Mouse (Mus musculus): ENCODE measurements around the gene Pigp. TPM values are rescaled to one million over a fixed set of nuclear protein-coding genes. Genes with fewer than 3 reads are reported as not detected.

The Pigp gene
- total and polyA plus RNA-seq, 3 experiments = 63.8 to 163 (median 103) TPM

DNA sequence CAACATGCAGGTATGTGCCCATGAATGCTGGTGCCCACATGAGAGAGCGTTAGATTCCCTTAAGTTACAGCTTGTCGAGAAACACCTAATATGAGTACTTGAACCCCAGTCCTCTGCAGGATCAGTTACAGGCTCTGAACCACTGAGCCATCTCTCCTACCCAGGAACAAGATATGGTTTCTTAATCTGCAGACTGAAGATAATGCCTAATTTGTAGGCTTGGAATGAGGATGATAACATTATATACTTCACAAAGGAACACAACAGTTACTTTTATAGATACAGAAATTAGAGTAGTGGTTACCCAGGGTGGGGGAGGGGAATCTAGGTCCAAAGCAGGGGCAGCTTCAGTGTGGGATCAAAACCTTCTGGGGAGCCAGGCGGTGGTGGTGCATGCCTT, 45.6 kb downstream of the Pigp start:
- Histone ChIP-seq H3K36me3 (replicated peaks in 1 of 2; ENCODE audit: control insufficient read depth in 1 of 2, insufficient read depth in 1 of 2, low read length in 1 of 2) (no peaks in the 10 kb centered on the region), H3K4me1 (ENCODE audit: control insufficient read depth in 1 of 2, insufficient read depth in 2 of 2) (peaks cover 5 to 36% of the 10 kb centered on the region in 2 experiments), H3K27ac (ENCODE audit: insufficient read depth, low read depth) (no peak overlapping the region), H3K9me3 (replicated peaks; ENCODE audit: low read length) (peaks cover 4% of the 10 kb centered on the region), H3K9ac (ENCODE audit: insufficient read depth, low read depth) (no peak overlapping the region), H3K4me2 (ENCODE audit: insufficient read depth, low read depth, poor library complexity, severe bottlenecking) (no peak overlapping the region), H3K79me2 (replicated peaks; ENCODE audit: control insufficient read depth, extremely low read depth, insufficient read depth, poor library complexity, severe bottlenecking) (no peaks in the 10 kb centered on the region), H3K27me3 (replicated peaks) (no peaks in the 10 kb centered on the region), H3K4me3 (replicated peaks in 1 of 3; ENCODE audit: low read depth in 2 of 3, low read length in 2 of 3, poor library complexity in 1 of 3) (no peak overlapping the region)
- DNase-seq (ENCODE audit: extremely low read depth) = no peak
- TF ChIP-seq E2F4 (IDR thresholded peaks at IDR 0.05; ENCODE audit: insufficient replicate concordance, low read depth, low read length) (no peak), SMC3 (IDR thresholded peaks at IDR 0.05; ENCODE audit: low read depth, low read length) (no peak), ZC3H11A (IDR thresholded peaks at IDR 0.05; ENCODE audit: low read depth, low read length) (no peak), JUND (conservative IDR thresholded peaks at IDR 0.05; ENCODE audit: low read depth, low read length) (no peak), CHD2 (IDR thresholded peaks at IDR 0.05; ENCODE audit: low read length) (no peak), ZMIZ1 (IDR thresholded peaks at IDR 0.05; ENCODE audit: low read depth, low read length) (no peak), USF2 (conservative IDR thresholded peaks at IDR 0.05; ENCODE audit: low read depth, low read length) (no peak), POLR2A (IDR thresholded peaks at IDR 0.05; ENCODE audit: low read depth, low read length) (no peak), MYC (IDR thresholded peaks at IDR 0.05; ENCODE audit: low read depth, low read length) (no peak), MAZ (IDR thresholded peaks at IDR 0.05; ENCODE audit: low read depth, low read length) (no peak), RCOR1 (conservative IDR thresholded peaks at IDR 0.05; ENCODE audit: low read depth, low read length) (no peak), ZNF384 (IDR thresholded peaks at IDR 0.05; ENCODE audit: low read depth, low read length) (no peak), TCF12 (IDR thresholded peaks at IDR 0.05; ENCODE audit: low read depth, low read length) (no peak), MEF2A (IDR thresholded peaks at IDR 0.05; ENCODE audit: borderline replicate concordance, low read depth, low read length) (no peak), NELFE (IDR thresholded peaks at IDR 0.05; ENCODE audit: low read depth, low read length) (no peak), SIN3A (IDR thresholded peaks at IDR 0.05; ENCODE audit: low read length) (no peak), UBTF (IDR thresholded peaks at IDR 0.05; ENCODE audit: low read depth, low read length) (no peak), POLR2AphosphoS2 (IDR thresholded peaks at IDR 0.05; ENCODE audit: low read depth, low read length) (no peak)
- dilution Hi-C loops (cut with MboI; ENCODE audit: extremely low pct_ligation_motif_present, extremely low pct_unique_long_range_greater_than_20kb, low sequenced_read_pairs) = no loop called here
- in situ Hi-C loops (cut with MboI; ENCODE audit: low pct_ligation_motif_present, low pct_unique_long_range_greater_than_20kb, low sequenced_read_pairs) = no loop called here

DNA sequence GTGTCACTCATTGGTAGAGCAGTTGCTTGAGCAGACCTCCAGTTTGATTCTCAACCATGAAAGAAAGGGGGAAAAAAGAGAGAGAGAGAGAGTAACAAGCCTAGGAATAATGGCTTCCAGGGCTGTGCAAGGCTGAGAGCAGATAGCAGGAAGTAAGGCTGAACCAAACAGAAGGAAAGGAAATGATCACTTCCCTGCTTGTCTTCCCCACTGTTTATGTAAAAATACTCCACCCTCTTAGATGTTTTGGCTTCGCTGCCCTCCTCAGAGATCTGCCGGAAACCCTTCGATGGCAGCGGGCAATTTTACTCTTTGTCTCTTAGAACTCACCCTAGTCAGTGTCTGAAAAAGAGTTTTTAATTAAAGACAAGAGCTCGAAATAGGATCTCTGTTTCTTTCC, 48.0 kb downstream of the Pigp start:
- no peak for TF ChIP-seq CHD1 (IDR thresholded peaks at IDR 0.05; ENCODE audit: low read depth, low read length)
- TF ChIP-seq HCFC1 (IDR thresholded peaks at IDR 0.05; ENCODE audit: low read depth, low read length) = no peak
- TF ChIP-seq MYC (IDR thresholded peaks at IDR 0.05; ENCODE audit: low read depth, low read length) = no peak
- TF ChIP-seq E2F4 (IDR thresholded peaks at IDR 0.05; ENCODE audit: insufficient replicate concordance, low read depth, low read length) = no peak
- TF ChIP-seq RAD21 (IDR thresholded peaks at IDR 0.05; ENCODE audit: low read depth, low read length) = no peak
- no peak for TF ChIP-seq MAX (IDR thresholded peaks at IDR 0.05; ENCODE audit: low read length)
- no peak for TF ChIP-seq ELF1 (IDR thresholded peaks at IDR 0.05; ENCODE audit: low read depth, low read length)
- TF ChIP-seq POLR2AphosphoS2 (IDR thresholded peaks at IDR 0.05; ENCODE audit: low read depth, low read length) = no peak
- TF ChIP-seq EP300 (IDR thresholded peaks at IDR 0.05; ENCODE audit: low read length) = no peak
- TF ChIP-seq USF2 (conservative IDR thresholded peaks at IDR 0.05; ENCODE audit: low read depth, low read length) = no peak
- TF ChIP-seq ZMIZ1 (IDR thresholded peaks at IDR 0.05; ENCODE audit: low read depth, low read length) = no peak
- H3K79me2 ChIP-seq (replicated peaks; ENCODE audit: control insufficient read depth, extremely low read depth, insufficient read depth, poor library complexity, severe bottlenecking) = no peaks in the 10 kb centered on the region
- H3K36me3 ChIP-seq (replicated peaks in 1 of 2; ENCODE audit: control insufficient read depth in 1 of 2, insufficient read depth in 1 of 2, low read length in 1 of 2) = no peaks in the 10 kb centered on the region
- no peaks in the 10 kb centered on the region for H3K27me3 ChIP-seq (replicated peaks)
- no peak for DNase-seq (ENCODE audit: extremely low read depth)
- peaks cover 4% of the 10 kb centered on the region for H3K9me3 ChIP-seq (replicated peaks; ENCODE audit: low read length)
- no peak overlapping the region for H3K9ac ChIP-seq (ENCODE audit: insufficient read depth, low read depth)
- H3K4me1 ChIP-seq (ENCODE audit: control insufficient read depth in 1 of 2, insufficient read depth in 2 of 2) = peaks cover 11 to 27% of the 10 kb centered on the region in 2 experiments
- no peak overlapping the region for H3K4me2 ChIP-seq (ENCODE audit: insufficient read depth, low read depth, poor library complexity, severe bottlenecking)
- in situ Hi-C loops (cut with MboI; ENCODE audit: low pct_ligation_motif_present, low pct_unique_long_range_greater_than_20kb, low sequenced_read_pairs) (no loop called here), dilution Hi-C loops (cut with MboI; ENCODE audit: extremely low pct_ligation_motif_present, extremely low pct_unique_long_range_greater_than_20kb, low sequenced_read_pairs) (no loop called here)
- H3K4me3 ChIP-seq (replicated peaks in 1 of 3; ENCODE audit: low read depth in 2 of 3, low read length in 2 of 3, poor library complexity in 1 of 3) = no peak overlapping the region
- H3K27ac ChIP-seq (ENCODE audit: insufficient read depth, low read depth) = no peak overlapping the region

Measured in CH12.LX (cell line).